Comparison of ENCODE assay signal across 8 mouse cellular contexts in the genomic region with DNA sequence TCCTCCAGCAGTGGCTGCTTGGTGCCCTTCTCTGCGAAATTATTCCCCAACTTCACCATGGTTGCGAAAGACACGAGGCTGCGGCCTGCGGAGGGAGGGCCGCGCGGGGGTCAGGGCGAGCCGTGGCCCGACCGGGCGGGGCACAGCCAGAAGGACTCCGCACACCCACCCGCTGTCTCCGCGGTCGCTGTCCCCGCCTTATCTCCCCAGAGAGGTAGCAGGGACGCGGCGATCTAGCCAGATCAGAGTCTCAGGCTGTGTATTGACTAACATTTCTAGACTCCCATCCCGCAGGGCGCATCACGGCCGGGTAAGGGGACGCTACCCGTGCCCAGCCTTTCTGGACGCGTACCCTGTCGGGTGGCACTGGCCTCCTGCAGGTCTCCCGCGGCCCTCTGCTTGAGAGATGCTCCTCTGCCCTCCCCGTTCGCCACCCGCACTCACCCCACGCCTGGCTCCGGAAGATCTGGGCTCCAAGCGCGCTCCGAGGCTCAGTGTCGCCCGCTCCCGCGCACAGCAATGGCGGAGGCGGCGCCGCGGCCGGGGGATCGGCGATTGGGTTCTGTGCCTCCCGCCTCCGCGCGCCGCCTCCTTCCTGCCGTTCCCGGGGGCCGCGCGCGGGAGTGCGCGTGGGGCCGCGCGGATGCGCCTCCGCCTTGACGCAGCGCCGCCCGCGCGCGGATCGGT. TPM values are rescaled to one million over a fixed set of nuclear protein-coding genes. Genes with fewer than 3 reads are reported as not detected.
A peak's percentile ranks its signal among the peaks of the same experiment; 100 is the strongest.
DNase-seq lines count a peak whose midpoint lies in the region; ATAC-seq lines count a peak whose summit lies in the region.

No protein-coding gene starts in this region.

- ATAC-seq in forebrain, embryonic 15.5 days (replicated peaks): peak; percentile 87
- ATAC-seq in lung, embryonic 16.5 days (ENCODE audit: low read depth): peak; percentile 90
- no peak for ATAC-seq in erythroid progenitor cell, adult 5-6 weeks (replicated peaks; ENCODE audit: low FRiP score, poor library complexity, severe bottlenecking)

- WGBS in forebrain, embryonic 15.5 days: under 1% methylated on average over 79 of the region's 79 CpGs
- WGBS in lung, embryonic 16.5 days: under 1% methylated on average over 79 of the region's 79 CpGs

- peak overlapping the region; percentile 100 for H3K9ac ChIP-seq in forebrain, embryonic 15.5 days (replicated peaks)
- peak overlapping the region; percentile 71 for H3K9ac ChIP-seq in lung, embryonic 16.5 days (ENCODE audit: low read length)

- peak; percentile 77 for DNase-seq in Muller cell, postnatal 12 days (ENCODE audit: inconsistent ontology term)
- peak; percentile 83 for DNase-seq in cerebellum, adult 11 months
- peak; percentile 70 to 79 for DNase-seq in heart, postnatal 14 days
- DNase-seq in layer of hippocampus, postnatal 10 days (ENCODE audit: low spot score in 2 of 2): peak; percentile 75 to 83
- peak; percentile 89 for DNase-seq in retina, postnatal 1 day

- intact Hi-C loops in heart, postnatal 14 days (cut with DNase I): no loop called here

- no peaks in the 10 kb centered on the region for H3K9me3 ChIP-seq in forebrain, embryonic 15.5 days
- H3K9me3 ChIP-seq in lung, embryonic 16.5 days (ENCODE audit: control insufficient read depth, low read length): no peaks in the 10 kb centered on the region

- H3K27me3 ChIP-seq in forebrain, embryonic 15.5 days: no peaks in the 10 kb centered on the region
- peaks cover 12% of the 10 kb centered on the region for H3K27me3 ChIP-seq in lung, embryonic 16.5 days (ENCODE audit: control insufficient read depth, insufficient read depth, low read depth, low read length)

- H3K4me3 ChIP-seq in forebrain, embryonic 15.5 days: peak overlapping the region; percentile 93
- H3K4me3 ChIP-seq in lung, embryonic 16.5 days (ENCODE audit: low read length): peak overlapping the region; percentile 66

- H3K27ac ChIP-seq in forebrain, embryonic 15.5 days (replicated peaks): peak overlapping the region; percentile 99
- H3K27ac ChIP-seq in lung, embryonic 16.5 days (ENCODE audit: low read length): no peak overlapping the region

- peaks cover 32% of the 10 kb centered on the region for H3K36me3 ChIP-seq in forebrain, embryonic 15.5 days
- 0 out of 2 replicates have a peak, but pooled peaks cover 2% of the 10 kb centered on the region for H3K36me3 ChIP-seq in lung, embryonic 16.5 days (ENCODE audit: control insufficient read depth, insufficient read depth, low read length)

- H3K4me2 ChIP-seq in forebrain, embryonic 15.5 days (replicated peaks): peak overlapping the region; percentile 75
- peak overlapping the region; percentile 79 for H3K4me2 ChIP-seq in lung, embryonic 16.5 days (ENCODE audit: low read depth, low read length)

- peaks cover 47% of the 10 kb centered on the region for H3K4me1 ChIP-seq in forebrain, embryonic 15.5 days
- H3K4me1 ChIP-seq in lung, embryonic 16.5 days (replicated peaks; ENCODE audit: control insufficient read depth, insufficient read depth, low read length): no peaks in the 10 kb centered on the region; the same call in 1 of the 2 replicates

RNA-seq across cellular contexts. Expression of a gene that starts 0.6 kb away (rescaled TPM):
- 1,162 and 1,219 TPM in 2 replicates for polyA plus RNA-seq in forebrain, embryonic 15.5 days (2015; fragmentation: Nextera tagmentation; extraction: Ambion mirVana)
- total RNA-seq in heart, postnatal 14 days (2021): 10 to 100 TPM in 1 of 2 experiments, 1 to 10 TPM in 1; 8.8 to 11.9 TPM
- 100 to 1,000 TPM; 721 to 749 TPM for total RNA-seq in layer of hippocampus, postnatal 10 days (2021)
- polyA plus RNA-seq in lung, embryonic 16.5 days (2015; fragmentation: Nextera tagmentation; extraction: Ambion mirVana): 64.9 and 66.1 TPM in 2 replicates
- not detected in 2 replicates for total RNA-seq in erythroid progenitor cell, adult 5-6 weeks (2015; ENCODE audit: low replicate concordance)
- total RNA-seq in erythroid progenitor cell, adult 5-6 weeks (2017; ENCODE audit: low replicate concordance): not detected in 2 replicates

Comparison
In these comparisons a context has a peak if more than half of its experiments do, and no peak if none do; other contexts are left out.
1. RNA of a gene that starts 0.6 kb away (total RNA-seq): 721 to 749 TPM in layer of hippocampus, postnatal 10 days; 8.8 to 11.9 TPM in heart, postnatal 14 days and not detected in erythroid progenitor cell, adult 5-6 weeks; every median in the first group is over 10 times any median in the second.
2. Peak in every context shown above with its lines, with median percentiles within 50 percentile points of each other: DNase-seq.